Mouse (Mus musculus): ENCODE data around the gene Ttc32. TPM values are rescaled to one million over a fixed set of nuclear protein-coding genes. Genes with fewer than 3 reads are reported as not detected.

Gene Ttc32
- total and polyA plus RNA-seq, 3 experiments = 11.5 to 28.8 (median 11.7) TPM

DNA sequence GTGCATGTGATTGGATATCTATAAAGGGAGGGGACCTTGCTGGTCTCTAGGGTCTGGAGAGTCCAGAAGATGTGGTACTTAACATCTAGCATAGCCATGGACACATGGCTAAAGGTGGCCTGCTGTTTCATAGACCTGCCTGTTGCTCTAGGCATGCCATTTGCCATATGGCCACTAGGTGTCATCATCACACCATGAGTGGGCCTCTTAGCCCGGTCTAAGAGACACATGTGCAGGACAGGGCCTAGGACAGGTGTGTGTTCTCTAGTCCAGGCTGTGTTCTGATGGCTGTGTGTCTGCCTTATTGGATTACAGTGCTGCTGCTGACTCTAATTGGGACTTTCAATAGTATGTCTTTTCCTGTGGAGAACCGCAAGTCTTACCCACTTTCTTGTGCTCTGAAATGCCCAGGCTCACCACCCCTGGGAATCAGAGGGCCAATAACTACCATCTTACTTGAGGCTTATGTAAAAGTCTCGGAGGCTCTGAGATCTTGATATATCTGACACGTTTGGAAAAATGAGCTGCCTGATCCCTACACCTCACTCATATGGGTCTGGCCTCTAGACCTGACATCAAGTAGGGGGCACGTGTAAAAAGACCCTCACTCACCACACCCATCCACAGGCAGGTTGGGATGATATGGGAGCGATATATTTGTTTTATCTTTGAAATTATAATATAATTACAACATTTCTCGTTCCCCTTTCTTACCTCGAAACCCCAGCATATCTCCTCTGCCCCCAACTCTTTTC lies 22.5 kb downstream of the Ttc32 start:
- peaks cover 2 to 24% of the 10 kb centered on the region in 2 experiments; a peak in 2 of 4 replicates for H3K4me1 ChIP-seq (ENCODE audit: control insufficient read depth in 1 of 2, insufficient read depth in 2 of 2)
- TF ChIP-seq USF2 (conservative IDR thresholded peaks at IDR 0.05; ENCODE audit: low read depth, low read length) (no peak), MAZ (IDR thresholded peaks at IDR 0.05; ENCODE audit: low read depth, low read length) (no peak), JUN (IDR thresholded peaks at IDR 0.05; ENCODE audit: insufficient read depth, low read depth, low read length) (no peak), EP300 (IDR thresholded peaks at IDR 0.05; ENCODE audit: low read length) (no peak), HCFC1 (IDR thresholded peaks at IDR 0.05; ENCODE audit: low read depth, low read length) (no peak), ZKSCAN1 (IDR thresholded peaks at IDR 0.05; ENCODE audit: borderline replicate concordance, low read depth, low read length) (no peak), MAX (IDR thresholded peaks at IDR 0.05; ENCODE audit: low read length) (peak; percentile 86), NELFE (IDR thresholded peaks at IDR 0.05; ENCODE audit: low read depth, low read length) (no peak; the same call in 1 of the 2 replicates), MYC (IDR thresholded peaks at IDR 0.05; ENCODE audit: low read depth, low read length) (peak; percentile 94), SIN3A (IDR thresholded peaks at IDR 0.05; ENCODE audit: low read length) (no peak), POLR2A (IDR thresholded peaks at IDR 0.05; ENCODE audit: low read depth, low read length) (no peak), CTCF (conservative IDR thresholded peaks at IDR 0.05 in 1 of 2, IDR thresholded peaks at IDR 0.05 in 1 of 2; ENCODE audit: low read depth in 2 of 2, low read length in 2 of 2) (peak; percentile 92 to 95), KAT2A (IDR thresholded peaks at IDR 0.05; ENCODE audit: insufficient replicate concordance, low read length) (no peak), SMC3 (IDR thresholded peaks at IDR 0.05; ENCODE audit: low read depth, low read length) (peak; percentile 81), ETS1 (conservative IDR thresholded peaks at IDR 0.05; ENCODE audit: low read depth, low read length) (no peak), GABPA (IDR thresholded peaks at IDR 0.05; ENCODE audit: insufficient replicate concordance, low read depth, low read length) (no peak), UBTF (IDR thresholded peaks at IDR 0.05; ENCODE audit: low read depth, low read length) (no peak), ELF1 (IDR thresholded peaks at IDR 0.05; ENCODE audit: low read depth, low read length) (no peak), CHD1 (IDR thresholded peaks at IDR 0.05; ENCODE audit: low read depth, low read length) (no peak), RCOR1 (conservative IDR thresholded peaks at IDR 0.05; ENCODE audit: low read depth, low read length) (no peak), ZC3H11A (IDR thresholded peaks at IDR 0.05; ENCODE audit: low read depth, low read length) (peak; percentile 37), MEF2A (IDR thresholded peaks at IDR 0.05; ENCODE audit: borderline replicate concordance, low read depth, low read length) (no peak), RAD21 (IDR thresholded peaks at IDR 0.05; ENCODE audit: low read depth, low read length) (peak; percentile 99), CHD2 (IDR thresholded peaks at IDR 0.05; ENCODE audit: low read length) (no peak), ZNF384 (IDR thresholded peaks at IDR 0.05; ENCODE audit: low read depth, low read length) (no peak), ZMIZ1 (IDR thresholded peaks at IDR 0.05; ENCODE audit: low read depth, low read length) (no peak), USF1 (IDR thresholded peaks at IDR 0.05; ENCODE audit: low read depth, low read length) (no peak), MXI1 (IDR thresholded peaks at IDR 0.05; ENCODE audit: low read depth, low read length) (0 out of 2 replicates have a peak, but pooled peaks have one; percentile 35), E2F4 (IDR thresholded peaks at IDR 0.05; ENCODE audit: insufficient replicate concordance, low read depth, low read length) (no peak), NRF1 (IDR thresholded peaks at IDR 0.05; ENCODE audit: low read depth, low read length) (no peak), JUND (conservative IDR thresholded peaks at IDR 0.05; ENCODE audit: low read depth, low read length) (no peak), PAX5 (IDR thresholded peaks at IDR 0.05; ENCODE audit: low read length) (no peak), TCF12 (IDR thresholded peaks at IDR 0.05; ENCODE audit: low read depth, low read length) (no peak), IRF4 (IDR thresholded peaks at IDR 0.05; ENCODE audit: low read depth, low read length) (no peak), TBP (conservative IDR thresholded peaks at IDR 0.05; ENCODE audit: low read depth, low read length) (no peak), BHLHE40 (IDR thresholded peaks at IDR 0.05; ENCODE audit: low read depth, low read length) (no peak), POLR2AphosphoS2 (IDR thresholded peaks at IDR 0.05; ENCODE audit: low read depth, low read length) (no peak), MAFK (IDR thresholded peaks at IDR 0.05; ENCODE audit: insufficient replicate concordance, low read length) (no peak)
- no peaks in the 10 kb centered on the region for H3K9me3 ChIP-seq (replicated peaks; ENCODE audit: low read length)
- H3K27me3 ChIP-seq (replicated peaks) = no peaks in the 10 kb centered on the region
- no peaks in the 10 kb centered on the region for H3K36me3 ChIP-seq (replicated peaks in 1 of 2; ENCODE audit: control insufficient read depth in 1 of 2, insufficient read depth in 1 of 2, low read length in 1 of 2)
- no peak overlapping the region for H3K27ac ChIP-seq (ENCODE audit: insufficient read depth, low read depth)
- DNase-seq (ENCODE audit: extremely low read depth) = peak; percentile 85
- no peak overlapping the region for H3K9ac ChIP-seq (ENCODE audit: insufficient read depth, low read depth)
- dilution Hi-C loops (cut with MboI; ENCODE audit: extremely low pct_ligation_motif_present, extremely low pct_unique_long_range_greater_than_20kb, low sequenced_read_pairs) = no loop called here
- H3K79me2 ChIP-seq (replicated peaks; ENCODE audit: control insufficient read depth, extremely low read depth, insufficient read depth, poor library complexity, severe bottlenecking) = no peaks in the 10 kb centered on the region
- no peak overlapping the region for H3K4me3 ChIP-seq (replicated peaks in 1 of 3; ENCODE audit: low read depth in 2 of 3, low read length in 2 of 3, poor library complexity in 1 of 3)
- in situ Hi-C loops (cut with MboI; ENCODE audit: low pct_ligation_motif_present, low pct_unique_long_range_greater_than_20kb, low sequenced_read_pairs) = no loop called here
- H3K4me2 ChIP-seq (ENCODE audit: insufficient read depth, low read depth, poor library complexity, severe bottlenecking) = no peak overlapping the region

Data from CH12.LX (cell line).